Mouse (Mus musculus) gastrocnemius, adult 18-20 months (tissue): ENCODE measurements around the gene Rcc2. TPM values are rescaled to one million over a fixed set of nuclear protein-coding genes. Genes with fewer than 3 reads are reported as not detected.

Experiments used
- DNase-seq: peaks from one replicate; pipeline ENCODE4 v3.0.0; 2021; ENCODE audit warnings: low spot score
- long read RNA-seq, 2 experiments: library from polyadenylated mRNA; stranded (forward); transcript quantifications; one replicate each; pipeline ENCODE4 v2.0.0; 2021
- total RNA-seq, 2 experiments: library from RNA; stranded (reverse); gene quantifications; 2 replicates each; pipeline ENCODE4 v1.2.3; 2021

Rcc2 gene
- total RNA-seq: 1 to 10 TPM; 7.2 to 8.9 TPM
- long read RNA-seq, experiment 1, partial matches to known transcripts: 2 of 5 reads
- long read RNA-seq, experiment 1, other reads (novel, unspliced or antisense): 0 of 5 reads
- long read RNA-seq, experiment 2, transcript Rcc2-201 (13 exons, 3,767 nt): major isoform, 6 of 10 reads
- long read RNA-seq, experiment 2, partial matches to known transcripts: 3 of 10 reads
- long read RNA-seq, experiment 2, other reads (novel, unspliced or antisense): 1 of 10 reads

DNA sequence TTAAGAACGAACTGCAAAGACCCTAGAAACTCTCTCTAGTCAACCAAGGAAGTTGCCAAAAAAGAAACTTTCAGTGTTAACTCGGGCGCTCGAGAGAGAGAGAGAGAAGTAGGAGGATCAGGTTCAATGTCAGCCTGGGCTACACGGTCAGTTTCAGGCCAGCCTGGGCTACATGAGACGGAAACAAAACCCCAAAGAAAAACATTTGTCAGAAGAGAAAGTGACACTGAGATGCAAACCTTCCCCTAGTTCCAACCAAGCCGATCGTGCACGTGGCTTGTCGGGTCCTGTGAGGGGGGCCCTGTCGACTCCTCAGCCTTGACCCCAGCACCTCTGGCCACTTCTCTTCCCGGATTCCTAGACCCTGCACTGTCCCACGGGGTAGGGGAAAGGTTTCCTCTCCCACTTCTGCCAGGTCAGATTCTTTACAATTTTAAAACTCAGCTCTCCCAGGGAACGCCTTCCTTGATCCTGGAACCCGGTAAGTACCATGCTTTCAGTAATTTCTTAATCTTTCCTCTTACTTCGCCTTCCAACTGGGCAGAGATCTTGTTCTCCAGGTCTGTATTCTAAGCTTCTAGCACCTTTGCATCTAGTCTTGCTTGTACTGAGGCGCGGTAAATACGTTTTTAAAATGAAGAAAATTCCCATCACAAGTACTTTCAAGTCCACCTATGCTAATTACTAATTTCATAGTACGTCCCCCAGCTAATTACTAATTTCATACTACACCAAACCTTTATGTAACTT is at the start of gene Rcc2:
Gene Rcc2, plus strand, starts transcription at position 273 of the 750 bp plus-strand sequence.
- no peak for DNase-seq

DNA sequence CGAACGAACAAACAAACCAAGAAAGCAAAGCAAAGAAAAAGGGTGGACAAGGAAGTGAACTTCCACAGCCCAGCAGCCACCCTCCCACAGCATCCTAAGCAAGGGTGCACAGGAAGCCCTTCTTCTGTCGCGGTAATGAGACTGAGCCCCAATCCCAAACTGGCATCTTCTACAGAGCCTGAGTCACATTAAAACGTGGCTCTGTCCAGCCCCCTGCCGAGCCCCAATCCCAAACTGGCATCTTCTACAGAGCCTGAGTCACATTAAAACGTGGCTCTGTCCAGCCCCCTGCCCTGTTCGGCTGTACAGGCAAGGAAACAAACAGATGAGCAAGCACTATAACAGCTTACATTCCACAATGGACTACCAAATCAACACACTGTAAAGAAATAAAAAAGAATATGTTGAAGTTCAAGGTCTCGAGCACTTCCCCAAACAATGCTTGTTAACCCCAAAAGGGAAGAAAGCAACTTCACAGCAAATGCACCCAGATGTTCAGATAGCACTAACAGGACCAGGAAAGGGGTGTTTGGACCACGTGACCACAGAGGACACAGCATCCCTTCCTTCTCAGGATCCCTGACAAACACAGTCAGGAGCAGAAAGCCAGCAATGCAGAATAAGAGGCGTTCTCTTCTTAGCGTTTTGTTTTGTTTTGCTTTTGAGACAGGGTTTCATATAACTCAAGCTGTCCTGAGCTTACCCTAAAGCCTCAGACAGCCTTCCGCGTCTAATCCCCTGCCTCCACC is 46.3 kb upstream of the Rcc2 start:
- DNase-seq: no peak

GRCm38 (mm10) chr4:140654798-140655197 is 45.5 kb upstream of the Rcc2 start:
- DNase-seq: no peak

DNA sequence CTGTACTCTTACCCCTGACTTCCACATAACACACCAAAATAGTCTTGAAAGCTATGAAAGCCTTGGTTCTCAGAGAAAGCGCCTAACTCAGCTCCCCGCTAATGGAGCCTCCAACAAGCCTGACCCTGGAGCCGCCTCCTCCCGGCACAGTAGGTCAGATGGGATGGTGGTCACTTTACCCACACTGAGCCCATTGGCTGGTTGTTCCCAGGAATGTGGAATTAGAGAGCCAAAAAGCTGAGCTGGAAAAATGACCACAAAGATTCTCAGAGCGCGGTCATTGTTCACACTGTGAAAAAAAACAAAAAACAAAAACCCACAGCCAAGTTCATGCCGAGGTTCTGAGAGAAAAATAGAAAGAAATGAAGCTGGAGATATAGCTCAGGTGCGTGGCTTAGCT is 43.8 kb upstream of the Rcc2 start:
- no peak for DNase-seq

DNA sequence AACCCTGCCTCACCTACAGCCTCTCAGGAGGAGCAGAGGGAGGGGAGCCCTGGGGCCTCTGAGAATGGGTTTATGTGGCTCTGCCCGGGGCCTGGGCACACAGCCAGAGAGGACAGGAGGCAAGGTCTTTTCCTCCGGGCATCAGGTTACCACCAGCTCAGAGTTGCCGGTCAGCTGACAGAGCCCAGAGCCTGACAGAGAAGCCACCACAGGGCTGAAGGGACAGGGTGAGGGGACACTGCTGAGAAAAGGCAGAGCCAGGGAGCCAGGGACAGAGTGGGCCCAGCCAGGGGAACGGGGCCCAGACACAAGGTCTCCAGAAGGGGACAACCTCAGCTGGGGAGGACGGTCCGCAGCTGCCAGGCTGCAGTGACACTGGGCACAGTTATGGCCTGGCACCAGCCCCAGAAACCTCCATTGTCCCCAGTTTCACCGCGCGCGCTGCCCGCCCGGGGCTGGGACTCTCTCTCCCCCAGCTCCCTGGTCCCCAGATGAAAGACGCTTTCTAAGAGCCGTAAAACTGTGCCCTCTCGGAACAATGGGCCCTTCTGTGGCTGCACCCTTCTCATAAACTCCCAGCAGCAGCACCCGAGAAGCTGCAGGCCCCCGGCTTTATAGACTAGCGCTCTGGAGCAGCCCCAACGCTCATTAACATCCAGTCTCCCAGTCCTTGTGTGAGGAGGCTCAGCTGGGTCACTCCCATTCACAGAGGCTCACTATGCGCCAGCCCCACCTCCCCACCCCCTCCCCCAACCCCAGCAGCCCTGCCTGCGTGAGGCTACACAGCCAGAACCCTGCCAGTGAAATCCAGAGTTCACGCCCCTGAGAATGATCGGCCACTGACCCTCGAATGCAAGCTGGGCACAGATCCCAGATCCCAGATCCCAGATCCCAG is 42.4 kb upstream of the Rcc2 start:
- DNase-seq: peak; percentile 87

DNA sequence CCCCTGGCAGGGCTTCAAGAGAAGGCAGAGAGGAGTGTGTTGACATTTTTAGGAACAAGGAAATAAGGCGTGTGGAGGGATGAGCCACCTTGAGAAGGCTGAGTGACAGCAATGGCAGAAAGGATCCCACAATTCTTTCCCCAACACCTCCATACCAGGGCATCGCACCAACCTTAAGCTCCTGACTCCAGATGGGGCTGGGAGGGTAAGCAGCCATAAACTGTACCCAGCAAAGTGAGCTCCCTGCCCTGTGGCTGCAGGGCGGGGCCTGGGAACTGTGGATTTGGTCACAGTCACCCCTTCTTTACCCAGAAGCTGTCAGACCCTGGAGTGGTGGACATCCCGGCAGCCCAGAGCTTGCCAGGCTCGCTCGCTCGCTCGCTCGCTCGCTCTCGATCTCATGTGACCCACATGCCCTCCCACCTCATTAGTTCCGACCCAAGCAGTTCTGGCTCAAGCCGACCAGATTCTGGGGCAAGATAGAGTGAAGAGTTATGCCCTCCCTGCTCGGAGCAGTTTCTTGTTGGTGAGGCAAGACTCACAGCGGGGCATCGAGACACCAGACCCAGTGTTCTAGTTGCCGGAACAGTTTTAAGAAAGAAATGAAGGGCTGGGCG is 38.8 kb upstream of the Rcc2 start:
- DNase-seq: no peak

GRCm38 (mm10) chr4:140662453-140662852 is 37.9 kb upstream of the Rcc2 start:
- no peak for DNase-seq

GRCm38 (mm10) chr4:140662882-140663585 is 37.3 kb upstream of the Rcc2 start:
- no peak for DNase-seq

GRCm38 (mm10) chr4:140665053-140665452 is 35.3 kb upstream of the Rcc2 start:
- no peak for DNase-seq

GRCm38 (mm10) chr4:140665760-140666159 is 34.6 kb upstream of the Rcc2 start, which contains the start of gene Arhgef10l:
Gene Arhgef10l (minus strand): TSS chr4:140666012.
- DNase-seq: no peak

- DNase-seq: no peak
These were observed 32.5 kb upstream of the Rcc2 start for GRCm38 (mm10) chr4:140667802-140668201.

GRCm38 (mm10) chr4:140673527-140674264 is 26.6 kb upstream of the Rcc2 start:
- no peak for DNase-seq

- peak; percentile 87 for DNase-seq
These were observed 25.9 kb upstream of the Rcc2 start for GRCm38 (mm10) chr4:140674345-140674926.

DNA sequence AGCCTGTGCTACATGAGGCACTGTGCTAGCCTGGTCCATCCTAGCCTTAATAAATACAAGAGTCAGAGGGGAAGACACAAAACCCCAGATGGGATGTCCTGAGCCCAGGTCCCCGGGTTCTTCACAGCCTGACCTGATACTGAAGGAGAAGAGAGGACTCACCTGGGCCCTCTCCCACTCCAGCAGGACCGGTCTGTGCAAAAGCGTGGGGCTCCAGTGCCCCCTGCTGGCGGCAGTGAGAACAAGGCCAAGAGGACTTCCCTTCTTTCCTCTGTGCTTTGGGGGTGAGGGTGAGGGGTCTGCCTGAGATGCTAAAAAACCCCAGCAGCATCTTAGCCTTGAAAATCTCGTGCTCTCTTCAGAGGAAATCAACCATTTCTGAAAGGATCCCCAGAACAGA is 21.3 kb upstream of the Rcc2 start:
- peak; percentile 34 for DNase-seq

DNA sequence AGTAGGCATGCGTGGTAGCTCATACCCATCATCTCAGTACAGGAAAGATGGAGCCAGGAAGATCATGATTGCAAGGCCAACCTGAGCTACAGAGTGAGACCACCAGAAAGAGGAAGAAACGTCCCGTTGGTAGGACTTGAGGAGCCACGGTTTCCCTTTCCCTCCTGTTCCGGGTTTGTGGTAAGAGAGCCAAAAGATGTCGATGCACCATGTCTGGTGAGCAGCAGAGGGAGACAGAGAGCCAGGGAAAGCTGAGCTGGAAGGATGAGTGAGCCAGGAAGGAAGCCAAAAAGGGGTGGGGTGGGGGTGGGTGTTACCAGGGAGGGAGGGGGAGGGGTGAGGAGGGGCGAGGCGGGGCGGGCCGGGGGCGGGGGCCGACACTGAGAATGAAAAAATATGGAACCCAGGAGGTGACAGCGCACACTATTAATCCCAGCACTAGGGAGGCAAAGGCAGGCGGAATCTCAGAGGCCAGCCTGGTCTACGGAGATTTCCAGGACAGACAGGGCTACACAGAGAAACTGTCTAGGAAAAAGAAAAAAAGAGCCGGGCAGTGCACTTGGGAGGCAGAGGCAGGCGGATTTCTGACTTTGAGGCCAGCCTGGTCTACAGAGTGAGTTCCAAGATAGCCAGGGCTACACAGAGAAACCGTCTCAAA is 20.5 kb upstream of the Rcc2 start:
- peak; percentile 87 for DNase-seq

- no peak for DNase-seq
These were observed 19.5 kb upstream of the Rcc2 start for GRCm38 (mm10) chr4:140680731-140681397.

- no peak for DNase-seq
These were observed 16.7 kb upstream of the Rcc2 start for GRCm38 (mm10) chr4:140683608-140684007.
